Mouse (Mus musculus) cerebellum, postnatal 4 days (tissue): ENCODE data around the gene Mtrex.

ENCODE experiments used
- DNase-seq, 2 experiments: peaks; one replicate each; pipeline ENCODE4 v3.0.0; 2022; ENCODE audit warnings: low spot score in 2 of 2, mixed read lengths in 1 of 2

The Mtrex gene

DNA sequence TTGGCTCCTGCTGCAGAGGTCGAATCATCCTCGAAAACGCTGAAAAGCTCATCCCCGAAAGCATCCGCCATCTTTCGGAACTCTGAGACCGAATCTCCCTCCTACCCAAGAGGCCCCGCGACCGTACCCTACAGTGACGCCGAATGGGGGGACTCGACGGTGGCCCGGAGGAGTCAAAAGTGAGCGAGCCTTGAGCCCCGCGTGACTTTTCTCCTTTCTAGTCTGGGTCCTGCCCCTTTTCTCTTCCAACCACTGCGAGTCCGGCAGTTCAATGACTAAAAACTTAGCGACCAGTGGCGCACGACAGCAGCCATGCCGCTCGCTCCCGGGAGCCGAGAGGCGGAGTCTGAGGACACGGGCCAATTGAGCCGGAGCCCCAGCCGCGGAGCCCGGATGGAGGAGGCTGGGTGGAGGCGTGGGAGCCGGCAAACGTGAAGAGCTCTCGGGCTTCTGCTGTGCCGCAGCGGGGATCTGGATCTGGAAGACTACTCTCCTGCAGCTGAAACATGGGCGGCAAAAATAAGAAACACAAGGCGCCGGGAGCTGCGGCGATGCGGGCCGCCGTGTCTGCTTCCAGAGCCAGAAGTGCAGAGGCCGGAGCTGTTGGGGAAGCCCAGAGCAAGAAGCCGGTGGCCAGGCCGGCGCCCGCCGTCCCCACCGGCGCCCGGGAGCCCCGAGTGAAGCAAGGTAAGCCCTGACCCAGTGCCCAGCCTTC is at the start of gene Mtrex, which contains the start of gene Dhx29:
Gene Mtrex (minus strand): TSS at position 112 of the 715 bp plus-strand sequence.
Gene Dhx29 (plus strand): TSS at position 168 of the 715 bp plus-strand sequence.
- DNase-seq: peak; percentile 99 to 100

- no peak for DNase-seq
Measured at GRCm38 (mm10) chr13:112976720-112977119, 49.5 kb upstream of the Mtrex start.

DNA sequence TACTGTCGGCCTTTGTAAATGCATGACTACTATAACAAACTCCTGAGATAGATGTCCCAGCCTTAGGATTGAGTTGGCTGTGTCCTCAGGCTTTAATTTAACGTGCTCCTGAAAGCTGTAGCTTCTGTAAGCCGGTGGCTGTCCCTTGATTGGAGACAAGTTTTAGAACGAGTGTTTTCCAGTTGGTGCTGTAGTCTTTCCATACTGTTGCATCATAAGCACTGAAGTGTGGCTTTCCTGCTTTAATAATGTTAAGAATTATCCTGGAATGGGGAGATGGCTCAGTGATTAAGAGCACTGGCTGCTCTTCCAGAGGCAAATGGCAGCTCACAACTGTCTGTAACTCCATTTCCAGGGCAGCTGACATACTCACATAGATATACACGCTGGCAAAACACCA is 40.1 kb upstream of the Mtrex start:
- no peak for DNase-seq

DNA sequence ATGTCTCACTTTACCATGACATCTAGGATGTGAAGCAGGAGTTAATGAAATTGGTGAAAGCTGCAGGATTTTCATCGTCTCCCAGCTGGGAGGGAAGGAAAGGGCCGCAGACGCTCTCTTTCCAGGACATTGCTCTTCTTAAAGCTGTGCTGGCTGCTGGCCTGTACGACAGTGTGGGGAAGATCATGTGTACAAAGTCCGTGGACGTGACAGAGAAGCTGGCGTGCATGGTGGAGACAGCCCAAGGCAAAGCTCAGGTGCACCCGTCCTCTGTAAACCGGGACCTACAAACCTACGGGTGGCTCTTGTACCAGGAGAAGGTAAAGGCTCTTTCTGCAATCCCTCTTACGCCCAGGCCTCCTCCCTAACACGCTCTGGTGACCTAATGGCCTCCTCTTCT is 37.2 kb upstream of the Mtrex start:
- DNase-seq: no peak

GRCm38 (mm10) chr13:112963081-112963480 is 35.9 kb upstream of the Mtrex start:
- DNase-seq: no peak

GRCm38 (mm10) chr13:112954067-112954466 is 26.9 kb upstream of the Mtrex start:
- DNase-seq: no peak

DNA sequence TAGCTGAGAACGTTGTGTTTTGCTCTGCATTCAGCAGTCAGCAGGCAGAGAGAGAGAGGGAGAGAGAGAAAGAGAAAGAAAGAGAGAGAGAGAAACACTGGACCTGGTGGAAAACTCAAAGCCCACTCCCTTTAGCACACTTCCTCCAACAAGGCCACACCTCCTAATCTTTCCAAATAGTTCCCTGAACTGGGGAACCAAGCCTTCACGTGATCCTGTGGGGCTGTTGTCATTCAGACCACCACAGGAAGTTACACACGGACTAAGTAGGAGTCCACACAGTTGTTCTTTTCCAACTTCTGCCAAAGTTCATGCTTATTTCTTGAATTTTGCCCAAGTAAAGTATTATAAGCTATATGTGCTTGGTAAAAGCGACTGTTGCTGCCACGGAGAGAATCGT is 18.7 kb upstream of the Mtrex start:
- DNase-seq: no peak

DNA sequence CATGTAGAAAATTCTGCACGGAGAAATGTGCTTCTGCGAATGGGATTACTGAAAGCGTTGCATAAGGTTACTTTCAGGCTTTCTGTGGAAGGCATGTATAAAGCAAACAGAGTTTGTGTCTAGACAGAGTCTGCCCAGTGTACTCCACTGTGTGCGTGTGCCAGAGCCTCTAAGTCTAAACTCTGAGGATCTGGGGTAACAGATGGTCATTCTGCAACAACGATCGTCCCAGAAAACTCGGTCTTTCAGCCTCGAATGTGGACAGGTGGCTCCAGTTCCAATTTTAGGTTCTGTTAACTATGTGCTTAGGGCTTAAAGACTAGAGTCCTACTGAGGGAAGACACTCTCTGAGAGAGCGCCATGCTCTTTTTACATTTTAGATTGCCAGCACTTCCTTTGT is 18.1 kb upstream of the Mtrex start:
- no peak for DNase-seq

- no peak for DNase-seq
Measured at GRCm38 (mm10) chr13:112941879-112942330, 14.7 kb upstream of the Mtrex start.

DNA sequence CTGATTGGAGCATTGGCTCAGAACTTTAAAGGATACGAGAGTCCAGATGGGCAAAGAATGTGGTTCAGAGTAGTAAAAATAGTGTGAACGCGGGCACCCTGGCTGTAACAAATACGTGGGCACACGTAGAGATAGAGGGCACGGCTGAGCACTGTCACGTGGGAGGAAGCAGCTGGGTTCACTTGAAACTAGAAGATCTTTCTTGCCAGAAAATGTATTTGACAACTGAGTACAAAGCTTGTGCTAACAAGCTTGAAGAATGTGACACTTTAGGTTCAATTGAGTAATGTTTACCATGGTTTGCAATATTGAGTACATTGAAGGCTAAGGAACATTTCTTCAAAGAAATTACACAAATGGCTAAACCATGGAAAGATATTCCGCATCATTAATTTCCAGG is 10.9 kb upstream of the Mtrex start:
- DNase-seq: no peak

- no peak for DNase-seq
Measured at GRCm38 (mm10) chr13:112928038-112928668, 955 bp upstream of the Mtrex start.

DNA sequence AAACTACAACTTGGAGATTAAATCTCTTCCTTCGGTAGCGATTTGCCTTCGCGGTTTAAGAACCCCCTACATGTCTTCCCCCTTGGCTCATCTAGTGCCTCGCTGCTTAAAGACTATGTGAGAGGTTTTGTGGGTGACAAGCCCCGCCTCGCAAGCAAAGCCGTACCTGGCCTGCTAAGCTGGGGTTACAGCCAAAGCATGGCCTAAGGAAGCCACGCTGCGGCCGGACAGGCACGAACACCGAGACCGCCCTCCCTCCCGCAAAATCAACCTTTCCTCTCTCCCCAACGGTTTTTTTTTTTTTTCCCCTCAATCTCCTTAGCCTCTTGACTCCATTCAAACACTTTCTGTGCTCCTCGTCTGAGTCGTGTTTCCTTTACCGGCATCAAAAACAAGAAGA is 402 bp downstream of the Mtrex start:
- no peak for DNase-seq

DNA sequence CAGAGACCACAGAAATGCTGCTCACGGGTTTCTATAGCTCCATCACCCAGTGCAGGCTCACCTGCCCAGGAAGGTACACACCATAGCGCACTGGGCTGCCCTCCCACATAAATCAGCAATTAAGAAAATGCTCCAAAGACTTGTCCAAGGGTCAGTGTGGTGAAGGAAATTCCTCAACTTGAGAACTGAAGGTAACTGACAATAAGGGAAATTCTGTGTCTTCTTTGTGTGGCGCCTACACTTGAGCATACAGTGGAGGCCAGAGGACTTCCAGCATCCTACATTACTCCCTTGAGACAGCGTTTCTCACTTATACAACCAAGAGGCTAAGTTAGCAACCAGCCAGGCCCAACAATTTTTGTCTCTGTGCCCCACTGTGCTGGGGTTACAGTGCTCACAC is 1.2 kb downstream of the Mtrex start:
- DNase-seq: no peak

- DNase-seq: no peak
Measured at GRCm38 (mm10) chr13:112925266-112925665, 1.9 kb downstream of the Mtrex start.

- DNase-seq: no peak
Measured at GRCm38 (mm10) chr13:112920906-112921305, 6.3 kb downstream of the Mtrex start.

- DNase-seq: no peak
Measured at GRCm38 (mm10) chr13:112919141-112919865, 7.9 kb downstream of the Mtrex start.

DNA sequence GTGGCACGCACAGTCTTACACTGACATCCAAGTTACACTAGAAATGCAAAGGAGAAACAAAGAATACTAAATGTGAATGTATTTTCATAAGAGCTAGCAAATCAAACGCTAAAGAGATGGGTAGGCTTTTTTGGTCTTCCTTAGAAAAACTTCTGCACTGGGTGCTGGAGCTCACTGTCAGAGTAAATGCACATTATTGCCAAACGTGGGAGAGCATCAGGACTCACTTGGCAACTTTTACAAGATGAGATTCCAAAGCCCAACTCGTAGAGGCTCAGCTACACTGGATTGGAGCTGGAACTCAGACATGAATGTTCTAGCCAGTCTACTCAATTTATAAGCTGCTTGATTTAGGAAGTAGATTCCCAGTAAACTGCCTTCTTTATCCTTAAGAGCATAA is 16.8 kb downstream of the Mtrex start:
- no peak for DNase-seq

DNA sequence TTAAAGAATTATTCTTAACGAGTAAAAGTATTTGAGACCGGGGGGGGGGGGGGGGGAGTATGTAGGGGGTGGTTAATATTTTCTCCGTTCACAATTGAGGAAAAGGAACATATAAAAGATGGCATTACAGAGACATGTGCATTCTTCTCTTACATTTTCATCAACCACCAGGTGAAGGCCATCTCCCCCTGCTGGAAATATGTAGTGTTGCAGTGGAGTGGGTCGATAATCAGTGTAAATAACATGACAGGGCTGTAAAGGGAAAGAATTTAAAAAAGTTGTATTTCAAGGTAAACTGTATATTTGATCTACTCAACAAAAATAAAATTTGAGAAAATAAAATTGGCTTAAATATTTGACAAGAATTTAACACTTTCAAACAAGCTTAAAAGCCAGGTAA is 17.5 kb downstream of the Mtrex start:
- peak in 1 of 2 experiments; percentile 36 for DNase-seq

GRCm38 (mm10) chr13:112902176-112902575 is 25.0 kb downstream of the Mtrex start:
- DNase-seq: no peak

GRCm38 (mm10) chr13:112887234-112887633 is 40.0 kb downstream of the Mtrex start:
- no peak for DNase-seq

DNA sequence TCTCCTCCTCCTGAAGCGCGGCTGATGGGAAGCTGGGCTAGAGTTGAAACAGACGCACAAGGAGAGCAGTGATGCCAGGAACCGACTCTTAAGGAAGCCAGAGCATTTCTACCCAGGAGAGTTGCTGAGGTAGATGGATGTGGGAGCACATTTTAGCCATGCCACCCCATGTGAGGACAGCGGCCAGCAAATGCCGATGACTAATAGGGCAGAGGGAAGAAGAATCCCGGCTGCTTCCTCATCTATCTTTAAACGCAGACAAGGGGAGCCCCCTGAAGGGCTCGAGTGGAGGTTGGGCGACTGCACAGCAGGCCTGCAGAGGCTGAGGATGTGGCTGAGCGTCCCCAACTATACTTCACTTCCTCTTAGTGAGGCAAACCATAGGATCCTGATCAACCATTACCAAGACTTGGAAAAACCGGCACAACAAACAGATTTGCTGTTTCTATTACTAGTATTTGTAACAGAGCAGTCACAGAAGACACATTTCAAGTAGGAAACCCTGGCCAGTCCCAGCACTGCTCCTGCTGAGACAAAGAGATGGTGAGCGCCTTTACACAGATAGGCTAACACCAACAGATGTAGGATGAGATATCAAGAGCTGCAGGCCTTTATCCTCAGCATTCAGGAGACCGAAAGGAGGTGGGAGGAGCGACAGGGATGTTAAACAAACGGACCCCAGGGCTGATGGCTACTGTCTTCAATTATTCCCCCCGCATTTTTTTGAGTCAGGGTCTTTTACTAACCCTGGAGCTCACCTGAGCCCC is 55.5 kb downstream of the Mtrex start:
- DNase-seq: no peak
